Mouse (Mus musculus): ENCODE results near the gene Hoxa4.

The Hoxa4 gene

DNA sequence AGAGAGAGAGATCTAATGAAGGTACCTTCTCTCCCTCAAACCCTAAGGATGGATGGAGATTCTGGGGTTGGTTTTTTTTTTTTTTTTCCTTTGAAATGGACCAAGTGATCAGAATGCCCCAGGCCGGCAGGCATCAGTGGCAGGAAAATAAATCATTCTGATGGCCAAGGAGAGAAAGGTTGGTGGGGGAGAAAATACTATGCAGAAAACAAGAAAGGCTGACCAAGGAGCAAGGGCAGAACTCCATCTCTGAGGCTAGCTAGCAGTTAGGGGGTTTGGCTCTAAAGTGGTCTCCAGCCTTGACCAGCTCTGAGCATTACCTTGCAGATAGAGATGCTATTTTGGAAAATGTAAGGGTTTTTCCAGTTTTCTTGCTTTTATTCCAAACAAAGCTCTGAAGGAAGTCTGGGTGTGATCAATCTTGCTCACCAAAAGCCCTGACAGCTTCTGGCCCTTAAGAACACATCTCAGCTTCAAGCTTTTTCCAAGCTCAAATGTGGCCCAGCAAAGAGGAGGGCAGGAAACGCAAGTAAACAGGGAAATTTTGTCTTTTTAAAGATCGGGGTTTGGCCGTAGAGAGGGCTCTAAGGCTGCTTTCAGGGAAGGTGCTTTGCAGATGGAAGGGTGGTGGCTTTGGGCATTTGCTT lies 25.0 kb downstream of the Hoxa4 start:
- in situ Hi-C loops (cut with MseI, MboI), result no loop called here

DNA sequence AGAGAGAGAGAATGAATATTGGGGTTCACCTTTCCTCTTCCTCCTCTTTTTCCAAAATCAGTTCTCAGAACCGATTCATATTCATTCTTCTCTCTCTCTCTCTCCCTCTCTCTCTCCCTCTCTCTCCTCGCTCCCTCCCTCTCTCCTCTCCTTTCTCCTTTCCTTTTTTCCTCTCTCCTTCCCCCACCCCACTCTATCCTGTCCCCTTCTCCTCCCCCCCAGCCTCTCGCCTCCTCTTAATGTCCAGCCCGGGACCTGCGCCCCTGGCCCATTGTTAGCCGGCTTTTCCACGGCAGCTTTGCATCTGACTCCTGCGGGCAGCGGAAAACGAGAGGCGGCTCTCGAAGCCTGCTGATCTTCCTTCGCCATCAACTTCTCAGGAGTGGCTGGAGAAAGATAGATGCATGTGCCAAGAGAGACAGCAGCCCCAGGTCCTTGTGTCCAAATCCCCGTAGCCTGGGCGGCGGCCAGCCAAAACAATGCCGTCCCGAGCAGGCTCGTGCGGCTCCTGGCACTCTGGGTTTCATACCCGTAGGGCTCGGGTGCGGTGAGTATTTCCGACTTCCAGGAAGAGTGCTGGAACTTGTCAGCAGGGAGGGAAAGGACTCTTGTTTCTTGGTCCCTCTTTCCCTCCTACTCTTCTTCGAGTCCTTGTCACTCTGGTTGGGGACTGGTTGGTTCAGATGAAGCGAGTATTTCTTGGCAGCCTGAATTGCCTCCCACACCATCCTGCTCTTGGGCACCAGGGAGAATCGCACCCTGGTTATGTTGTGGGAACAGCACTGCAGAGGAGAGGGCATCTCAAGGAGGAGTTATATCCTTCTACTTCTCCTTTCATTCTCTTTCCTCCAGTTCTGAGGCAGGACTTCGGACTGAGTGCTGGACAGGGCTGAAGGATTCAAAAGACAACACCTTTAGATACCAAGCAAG lies 25.8 kb downstream of the Hoxa4 start:
- in situ Hi-C loops (cut with MseI, MboI), result no loop called here

DNA sequence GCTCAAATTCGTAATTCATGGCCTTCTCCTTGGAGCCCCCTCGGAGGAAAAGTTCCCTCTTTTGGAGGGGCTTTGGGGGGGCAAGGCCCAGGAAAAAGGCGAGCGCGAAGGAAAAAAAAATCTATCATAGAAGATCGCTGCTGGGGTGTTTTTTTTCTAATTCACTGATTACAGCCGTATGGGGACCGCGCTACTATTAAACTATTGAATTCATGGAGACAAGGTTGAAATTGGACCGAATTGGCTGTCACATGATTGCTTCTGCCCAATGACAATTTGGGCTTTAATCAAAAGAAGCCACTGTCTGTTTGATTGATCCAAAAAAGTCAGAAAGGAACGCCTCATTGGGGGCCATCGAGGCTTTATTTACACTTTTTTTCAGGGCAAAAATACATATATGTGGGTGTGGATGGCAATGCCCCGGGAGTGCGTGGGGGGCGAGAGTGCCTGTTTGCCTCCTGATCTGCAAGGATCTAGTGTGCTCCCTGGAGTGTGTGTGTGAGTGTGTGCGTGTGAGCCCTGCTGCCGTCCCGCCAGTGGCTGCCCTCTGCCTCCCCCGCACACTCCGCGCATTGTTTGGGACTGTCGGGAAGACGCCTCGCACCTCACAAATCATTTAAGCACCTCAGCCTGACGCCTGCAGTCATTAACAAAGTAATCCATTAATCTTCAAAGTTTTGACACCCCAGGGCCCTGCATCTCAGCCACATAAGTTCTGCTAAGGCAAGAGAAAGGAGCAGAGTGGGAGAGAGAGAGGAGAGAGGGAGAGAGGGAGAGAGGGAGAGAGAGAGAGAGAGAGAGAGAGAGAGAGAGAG lies 26.7 kb downstream of the Hoxa4 start, which contains the start of gene Hoxa2:
Gene Hoxa2 (minus strand): TSS at position 206 of the 815 bp plus-strand sequence.
- in situ Hi-C loops (cut with MseI, MboI), result no loop called here

DNA sequence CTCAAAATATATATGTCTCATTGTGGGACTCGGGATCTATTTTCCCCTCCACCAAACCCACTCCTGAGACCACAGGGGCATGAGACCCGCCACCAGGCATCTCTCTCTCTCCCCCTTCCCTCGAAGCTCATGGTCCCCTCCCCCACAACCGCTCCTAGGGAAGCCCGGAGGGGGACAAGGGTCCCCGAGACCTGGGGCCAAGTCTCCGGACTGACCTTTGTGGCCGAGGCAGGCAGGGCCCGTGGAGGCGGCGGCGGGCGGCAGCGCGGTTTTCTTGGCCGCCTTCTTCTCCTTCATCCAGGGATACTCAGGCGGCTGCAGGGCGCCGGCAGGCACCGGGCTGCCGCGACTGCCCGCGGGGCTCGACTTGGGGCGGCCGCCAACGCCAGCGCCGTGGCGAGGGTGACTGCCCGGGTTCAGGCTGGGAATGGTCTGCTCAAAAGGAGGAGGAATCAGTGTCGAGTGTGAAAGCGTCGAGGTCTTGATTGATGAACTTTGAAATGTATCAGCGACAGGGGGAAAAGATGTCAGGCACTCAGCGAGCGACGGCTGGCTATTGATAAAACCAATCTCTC lies 27.4 kb downstream of the Hoxa4 start:
- in situ Hi-C loops (cut with MseI, MboI), result no loop called here

DNA sequence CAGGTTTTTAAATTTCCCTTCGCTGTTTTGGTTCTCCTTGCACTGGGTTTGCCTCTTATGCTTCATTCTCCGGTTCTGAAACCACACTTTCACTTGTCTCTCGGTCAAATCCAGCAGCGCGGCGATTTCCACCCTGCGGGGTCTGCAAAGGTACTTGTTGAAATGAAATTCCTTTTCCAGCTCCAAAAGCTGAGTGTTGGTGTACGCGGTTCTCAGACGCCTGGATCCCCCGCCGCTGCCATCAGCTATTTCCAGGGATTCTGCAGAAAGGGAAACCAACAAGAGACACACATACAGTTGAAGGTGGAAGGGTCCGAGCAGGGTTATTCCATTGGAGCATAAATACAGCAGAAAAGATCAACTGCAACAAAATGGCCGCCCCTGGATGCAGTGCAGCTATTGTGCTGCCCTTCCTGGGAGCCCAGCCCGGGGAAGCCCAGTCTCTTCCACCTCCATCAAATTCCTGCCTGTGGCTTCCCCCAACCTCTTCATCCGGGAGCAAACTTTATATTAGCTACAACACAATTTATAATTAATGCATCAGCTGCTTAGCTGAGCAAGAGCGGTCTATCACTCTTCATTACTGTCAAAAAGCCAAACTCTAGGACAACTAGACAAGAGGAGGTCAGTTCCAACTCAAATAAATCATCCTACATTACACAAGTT lies 28.1 kb downstream of the Hoxa4 start:
- in situ Hi-C loops (cut with MseI, MboI), result no loop called here

DNA sequence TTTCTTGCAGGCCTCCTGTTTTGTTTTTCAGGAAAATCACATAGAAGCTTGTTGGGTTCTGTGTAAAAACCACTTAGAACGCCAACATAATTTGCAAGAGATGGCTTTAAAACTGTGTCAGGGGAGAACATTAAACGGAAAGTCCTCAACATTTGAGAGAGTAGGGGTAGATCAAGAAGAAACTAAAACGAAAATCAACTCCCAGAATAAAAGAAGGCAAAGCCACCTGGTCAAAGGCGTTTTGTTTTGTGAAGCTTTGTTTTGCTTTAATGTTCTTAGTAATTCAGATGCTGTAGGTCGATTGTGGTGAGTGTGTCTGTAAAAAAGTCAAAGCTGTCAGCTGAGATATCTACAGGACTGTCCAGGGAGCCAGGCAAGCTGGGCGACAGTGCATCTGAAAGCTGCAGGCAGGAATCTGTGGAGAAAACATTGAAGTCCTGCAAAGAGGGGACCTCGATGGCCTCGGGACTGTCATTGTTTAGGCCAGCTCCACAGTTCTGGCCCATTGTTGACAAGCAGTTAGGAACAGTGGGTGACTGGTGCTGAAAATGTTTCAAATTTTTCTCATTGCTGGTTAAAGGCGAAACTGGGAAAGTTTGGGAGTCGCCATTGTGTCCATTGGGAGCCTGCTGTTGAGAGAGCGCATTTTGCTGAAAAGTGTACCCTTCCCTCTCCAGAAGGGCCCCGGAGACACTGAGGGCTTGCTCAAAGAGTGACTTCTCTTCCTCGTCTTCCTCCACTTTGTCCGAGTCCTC lies 28.8 kb downstream of the Hoxa4 start:
- in situ Hi-C loops (cut with MseI, MboI), result no loop called here

DNA sequence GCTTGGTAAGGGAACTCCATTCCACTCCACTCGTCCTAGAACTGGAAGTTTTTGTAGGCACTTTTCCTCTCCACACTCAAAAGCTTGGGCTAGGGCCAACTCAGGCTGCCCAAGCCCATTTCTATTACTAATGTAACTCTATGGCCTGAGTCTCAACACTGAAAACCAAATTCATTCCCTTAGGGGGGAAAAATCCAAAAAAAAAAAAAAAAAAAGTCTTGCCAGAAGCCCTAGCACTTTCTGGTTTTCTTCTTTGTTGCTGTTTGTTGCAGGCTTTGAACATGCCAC lies 29.5 kb downstream of the Hoxa4 start:
- in situ Hi-C loops (cut with MseI, MboI), result no loop called here

DNA sequence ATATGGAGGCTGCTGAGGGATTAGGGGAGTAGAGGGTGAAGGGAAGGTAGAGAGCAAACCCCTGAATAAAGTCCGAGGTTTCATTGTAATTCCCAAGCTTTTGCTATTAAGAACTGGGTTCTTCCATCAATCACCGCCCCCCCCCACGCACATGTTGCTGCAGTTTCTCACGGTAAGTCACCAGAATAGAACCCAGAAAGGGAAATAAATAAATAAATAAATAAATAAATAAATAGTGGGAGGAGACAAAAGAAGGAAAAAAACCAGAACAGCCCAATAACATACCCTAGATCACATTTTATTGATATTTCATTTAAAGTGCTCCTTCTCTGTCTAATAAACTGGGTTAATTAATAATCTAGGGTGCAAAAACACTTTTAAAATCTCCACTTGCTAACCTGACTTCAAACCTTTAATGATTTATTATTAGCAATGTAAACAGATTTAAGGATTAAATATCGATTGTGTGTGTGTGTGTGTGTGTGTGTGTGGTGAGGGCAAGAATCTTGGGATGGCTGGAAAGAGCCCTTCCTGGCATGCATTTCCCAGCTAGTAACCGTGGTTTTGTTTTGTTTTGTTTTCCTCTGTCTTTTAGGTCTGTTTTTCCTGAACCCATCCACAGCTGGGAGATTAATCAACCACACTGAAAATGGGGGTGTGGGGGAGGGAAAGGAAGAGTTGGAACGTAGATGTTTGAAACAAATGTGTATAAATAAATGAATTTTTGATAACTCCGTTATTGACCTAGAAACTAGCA lies 30.0 kb downstream of the Hoxa4 start:
- in situ Hi-C loops (cut with MseI, MboI), result no loop called here

DNA sequence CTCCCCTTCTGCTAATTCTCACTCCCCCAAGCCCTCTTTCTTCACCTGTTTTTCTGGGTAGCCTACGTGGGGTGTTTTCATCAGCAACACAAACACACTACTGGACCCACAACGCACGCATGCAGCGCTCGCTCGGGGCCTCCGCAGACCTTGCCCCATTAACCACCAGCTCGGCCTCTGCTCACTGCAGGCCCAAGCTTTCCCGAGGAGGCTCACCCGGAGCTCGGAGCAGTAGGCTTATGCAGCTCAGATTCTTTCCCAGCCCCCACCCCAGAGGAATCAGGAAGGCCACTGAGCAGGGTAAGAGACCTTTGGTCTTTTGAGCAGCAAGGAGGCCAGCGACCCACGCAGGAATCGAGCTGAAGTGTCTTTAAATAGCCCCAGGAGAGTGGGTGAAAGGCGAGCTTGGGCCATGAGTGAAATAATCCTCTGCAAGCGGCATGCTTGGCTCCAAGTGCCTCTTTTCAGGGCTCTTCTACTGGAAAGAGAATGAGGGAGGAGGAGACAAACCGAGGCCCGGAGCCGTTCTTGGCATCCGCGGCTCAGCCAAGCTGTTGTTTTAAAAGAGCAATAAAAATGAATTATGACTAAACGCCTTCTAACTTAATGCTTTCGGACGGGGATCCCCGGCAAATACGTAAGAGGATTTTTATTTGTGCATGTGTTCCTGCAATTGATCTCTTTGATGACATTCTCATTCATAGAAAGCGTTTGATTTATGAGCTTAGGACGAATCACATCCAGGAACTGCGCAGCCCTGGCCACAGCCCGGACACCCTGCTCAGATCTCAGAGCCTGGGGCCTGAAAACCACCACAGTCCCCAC lies 30.8 kb downstream of the Hoxa4 start:
- in situ Hi-C loops (cut with MseI, MboI), result no loop called here

DNA sequence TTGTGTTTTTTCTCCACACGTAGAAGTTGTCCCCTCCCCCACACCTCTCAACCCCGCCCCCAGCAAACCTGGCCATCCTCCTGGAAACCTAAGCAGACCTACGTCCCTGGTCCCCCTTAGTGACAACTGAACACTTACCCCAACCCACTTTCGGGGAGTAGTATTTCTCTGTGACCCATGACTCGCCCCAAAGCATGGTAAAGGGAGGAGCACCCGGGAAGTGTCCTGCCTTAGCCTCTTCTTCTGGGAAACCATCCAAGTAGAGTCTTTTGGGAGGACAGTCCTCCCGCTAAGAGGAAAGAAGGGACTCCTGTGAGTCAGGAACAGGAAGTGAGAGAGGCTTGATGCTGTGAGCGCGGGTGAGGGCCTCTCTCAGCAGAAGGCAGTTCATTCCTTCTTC lies 31.6 kb downstream of the Hoxa4 start:
- in situ Hi-C loops (cut with MseI, MboI), result no loop called here

DNA sequence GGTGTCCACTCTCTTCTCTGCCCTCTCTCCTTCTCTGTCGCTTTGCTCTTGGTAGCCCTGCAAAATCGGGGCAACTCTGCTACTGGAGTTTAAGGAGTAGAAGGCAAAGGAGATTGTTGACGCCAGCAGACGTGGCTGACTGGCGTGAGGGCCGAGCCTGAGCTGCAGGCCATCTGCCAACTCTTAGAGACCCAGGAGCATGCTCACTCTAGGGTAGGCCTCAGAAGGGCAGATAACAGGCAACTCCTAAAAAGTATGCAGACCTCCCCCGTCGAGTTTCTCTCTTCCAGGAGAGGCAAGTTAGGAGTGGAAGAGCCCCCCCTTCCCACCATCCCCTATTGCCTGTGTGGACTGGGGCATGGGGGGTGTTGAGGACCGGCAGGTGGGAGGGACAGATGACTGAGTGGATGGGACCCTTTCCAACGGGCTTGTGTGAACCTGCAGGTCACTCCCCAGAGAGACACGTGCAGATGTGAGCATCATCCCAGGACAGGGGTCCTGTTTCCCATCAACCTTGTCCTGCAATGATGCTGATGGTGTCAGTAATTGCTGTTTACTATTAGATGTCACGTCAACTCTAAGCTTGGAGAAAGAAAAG lies 32.3 kb downstream of the Hoxa4 start:
- in situ Hi-C loops (cut with MseI, MboI), result no loop called here

DNA sequence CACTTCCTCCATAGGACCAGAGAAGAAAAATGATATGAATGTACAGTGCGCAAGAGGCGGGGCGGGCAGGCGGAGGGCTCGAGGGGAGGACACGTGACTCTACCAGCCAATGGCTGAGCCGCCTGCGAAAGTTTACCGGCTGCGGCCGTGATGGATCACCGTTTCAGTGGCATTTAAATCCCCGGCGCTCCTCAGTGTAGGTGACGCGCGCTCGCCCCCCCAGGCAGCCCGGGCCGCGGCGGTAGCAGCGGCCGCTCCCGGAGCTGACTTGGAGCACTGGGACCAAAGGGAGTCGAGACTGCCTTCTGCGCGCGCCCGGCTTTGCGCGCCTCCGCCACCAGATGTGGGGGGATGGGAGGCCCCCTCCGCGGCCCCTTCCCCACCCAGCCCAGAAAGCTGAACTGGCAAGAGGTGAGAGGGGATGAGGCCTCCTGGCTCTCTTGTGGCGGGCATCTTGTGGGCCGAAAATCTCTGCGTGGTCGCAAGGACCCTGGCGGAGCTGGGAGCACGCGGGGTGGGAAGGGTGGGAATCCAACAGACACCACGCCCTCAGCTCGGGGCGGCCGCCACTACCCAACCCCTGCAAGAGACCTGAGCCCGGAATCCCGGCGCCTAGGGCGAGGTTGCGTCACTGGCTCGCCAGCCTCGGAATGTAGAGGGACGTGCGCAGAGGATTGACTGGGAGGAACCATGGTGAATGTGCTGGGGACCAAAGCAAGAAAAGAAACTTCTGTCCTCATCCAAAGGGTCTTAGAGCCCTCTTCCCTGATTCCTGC lies 33.1 kb downstream of the Hoxa4 start, which contains the start of gene Hoxa1:
Gene Hoxa1 (minus strand): TSS at position 42 of the 776 bp plus-strand sequence.
- in situ Hi-C loops (cut with MseI, MboI), result no loop called here

DNA sequence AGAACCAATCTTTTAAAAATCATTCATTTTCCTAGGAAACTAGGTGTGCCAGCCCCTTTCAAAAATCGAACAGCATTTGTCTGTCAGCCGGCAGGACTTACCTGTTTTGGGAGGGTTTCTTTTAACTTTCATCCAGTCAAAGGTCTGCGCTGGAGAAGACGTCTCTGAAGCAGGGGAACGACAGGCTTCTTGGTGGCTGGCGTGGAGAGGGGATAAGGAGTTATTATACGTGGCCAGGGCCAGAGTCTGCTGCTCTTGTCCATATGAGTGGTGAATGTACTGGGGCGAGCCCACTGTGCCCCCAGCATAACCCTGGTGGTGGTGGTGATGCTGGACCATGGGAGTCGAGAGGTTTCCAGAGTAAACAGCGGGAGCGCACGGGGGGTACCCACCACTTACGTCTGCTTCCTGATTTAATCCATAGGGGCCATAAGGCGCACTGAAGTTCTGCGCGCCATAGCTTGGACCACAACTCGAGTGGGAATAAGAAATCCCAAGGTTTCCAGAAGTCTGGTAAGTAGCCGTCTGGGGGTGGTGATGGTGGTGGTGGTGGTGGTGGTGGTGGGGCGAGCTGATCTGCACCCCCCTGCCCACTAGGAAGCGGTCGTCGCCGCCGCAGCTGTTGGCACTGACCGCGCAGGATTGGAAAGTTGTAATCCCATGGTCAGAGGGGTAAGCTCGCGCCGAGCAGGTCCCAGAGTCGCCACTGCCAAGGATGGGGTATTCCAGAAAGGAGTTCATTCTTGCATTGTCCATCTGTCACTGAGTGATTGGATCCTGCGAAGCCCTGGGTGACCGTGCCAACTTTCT lies 33.9 kb downstream of the Hoxa4 start:
- in situ Hi-C loops (cut with MseI, MboI), result no loop called here

DNA sequence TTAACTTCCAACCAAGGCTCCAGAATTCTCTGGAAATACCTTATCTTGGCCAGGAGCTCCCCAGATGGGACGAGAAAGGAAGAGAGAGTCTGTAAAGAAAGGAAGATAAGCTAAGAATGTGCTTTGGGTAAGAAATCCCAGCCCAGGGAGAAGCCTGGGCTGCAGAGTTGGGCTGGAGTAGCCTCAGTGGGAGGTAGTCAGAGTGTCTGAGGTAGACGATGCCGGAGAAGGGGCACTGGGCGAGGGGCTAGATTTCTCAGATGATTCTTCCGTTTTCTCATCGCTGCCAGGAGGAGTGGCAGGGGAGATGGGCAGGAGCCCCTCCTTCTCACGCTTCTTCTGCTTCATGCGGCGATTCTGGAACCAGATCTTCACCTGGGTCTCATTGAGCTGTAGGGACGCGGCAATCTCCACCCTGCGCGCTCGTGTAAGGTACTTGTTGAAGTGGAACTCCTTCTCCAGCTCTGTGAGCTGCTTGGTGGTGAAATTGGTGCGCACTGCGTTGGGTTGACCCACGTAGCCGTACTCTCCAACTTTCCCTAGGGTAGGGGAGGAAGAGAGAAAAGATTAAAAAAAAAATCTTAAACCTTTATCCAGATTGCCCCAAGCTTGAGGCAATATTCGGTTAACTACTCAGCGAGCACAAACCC lies 34.9 kb downstream of the Hoxa4 start:
- in situ Hi-C loops (cut with MseI, MboI), result no loop called here

DNA sequence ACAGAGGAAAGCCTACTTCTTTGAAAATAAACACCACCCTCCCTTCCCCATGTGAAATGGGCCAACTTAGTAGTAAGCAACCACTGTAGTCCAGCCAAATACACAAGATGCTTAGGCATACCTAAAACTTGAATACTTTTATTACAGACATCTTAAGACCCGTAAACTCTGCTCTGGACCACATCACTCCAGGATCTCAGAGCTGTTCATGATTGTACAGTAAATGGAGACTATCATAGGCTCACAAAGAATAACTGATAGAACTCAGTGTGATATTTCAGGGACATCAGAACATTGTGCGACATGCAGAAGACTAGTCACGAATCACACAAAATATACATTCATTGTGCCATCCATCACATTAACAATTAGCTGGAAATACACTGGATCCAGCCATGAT lies 36.1 kb downstream of the Hoxa4 start:
- in situ Hi-C loops (cut with MseI, MboI), result no loop called here

DNA sequence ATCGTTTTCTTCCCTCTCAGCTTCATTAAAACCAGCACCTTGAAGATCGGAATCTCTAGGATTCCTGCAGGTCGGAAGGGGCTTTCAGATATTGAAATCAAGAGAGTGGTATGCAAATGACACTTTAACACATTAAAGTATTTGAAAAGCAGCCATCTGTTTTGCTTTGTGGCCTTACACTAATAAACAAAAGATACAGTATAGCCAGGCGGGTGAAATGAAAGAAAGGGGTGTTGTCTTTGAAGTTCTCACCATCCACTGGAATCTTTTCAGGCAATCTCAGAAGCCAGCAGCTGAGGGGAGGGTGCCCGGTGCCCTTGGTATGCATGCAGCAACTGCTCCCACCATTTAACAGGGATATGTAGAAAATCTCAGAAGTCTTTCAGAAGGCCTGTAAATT lies 37.5 kb downstream of the Hoxa4 start:
- in situ Hi-C loops (cut with MseI, MboI), result no loop called here

Measured in mouse trophoblast stem cell (cell line).